In genomic region chr1:132319242-132319641, GRCm38 (mm10) we compare ENCODE assay signal across 10 mouse cellular contexts. TPM values are rescaled to one million over a fixed set of nuclear protein-coding genes. Genes with fewer than 3 reads are reported as not detected.
DNase-seq lines count a peak whose midpoint lies in the region; ATAC-seq and TF ChIP-seq lines count a peak whose summit lies in the region.
"Had no signal": no experiment of that assay in that cellular context is flagged by ENCODE, and none has a peak within 500 bp of the region (broad histone marks: within the 10 kb centered on the region; RNA-seq: fewer than 3 reads in every experiment).

No protein-coding gene starts in this region.

- 0 out of 2 replicates have a peak overlapping the region, but pooled peaks have one; percentile 26 for H3K27ac ChIP-seq in heart, embryonic 10.5 days
- H3K27ac ChIP-seq in forebrain, embryonic 10.5 days = peak overlapping the region; percentile 95
- H3K27ac ChIP-seq in kidney, adult 2 months (ENCODE audit: insufficient read depth, low read depth, low read length) = 0 out of 2 replicates have a peak overlapping the region, but pooled peaks have one; percentile 0

- TF ChIP-seq POLR2A in kidney, adult 2 months (IDR thresholded peaks at IDR 0.05; ENCODE audit: low read depth, low read length) = no peak

- H3K9me3 ChIP-seq in heart, embryonic 10.5 days = no peaks in the 10 kb centered on the region
- no peaks in the 10 kb centered on the region for H3K9me3 ChIP-seq in forebrain, embryonic 10.5 days

- no peaks in the 10 kb centered on the region for H3K36me3 ChIP-seq in heart, embryonic 10.5 days
- H3K36me3 ChIP-seq in forebrain, embryonic 10.5 days (replicated peaks) = peaks cover 38% of the 10 kb centered on the region
- no peaks in the 10 kb centered on the region for H3K36me3 ChIP-seq in kidney, adult 2 months (ENCODE audit: control insufficient read depth, insufficient read depth, low read length)

- H3K4me1 ChIP-seq in heart, embryonic 10.5 days = peaks cover 44% of the 10 kb centered on the region
- H3K4me1 ChIP-seq in forebrain, embryonic 10.5 days = peaks cover 94% of the 10 kb centered on the region
- peaks cover 37% of the 10 kb centered on the region for H3K4me1 ChIP-seq in kidney, adult 2 months (ENCODE audit: control insufficient read depth, insufficient read depth, low read length)

- no peak for TF ChIP-seq CTCF in kidney, adult 2 months (conservative IDR thresholded peaks at IDR 0.05; ENCODE audit: insufficient read depth, insufficient read length, low read depth, low read length)

- DNase-seq in heart, embryonic 10.5 days (ENCODE audit: low spot score) = no peak
- no peak for DNase-seq in heart, adult 9 months (ENCODE audit: low spot score in 2 of 2)
- DNase-seq in adrenal gland, postnatal 36 days = peak; percentile 79 to 82
- no peak for DNase-seq in forebrain, embryonic 10.5 days (ENCODE audit: extremely low spot score, low spot score)
- peak; percentile 95 for DNase-seq in kidney, adult 2 months
- peak; percentile 40 for DNase-seq in urinary bladder, postnatal 10 days (ENCODE audit: low spot score)
- no peak for DNase-seq in right cerebral cortex, adult 2 months (ENCODE audit: low spot score in 2 of 2)

- H3K27me3 ChIP-seq in heart, embryonic 10.5 days (ENCODE audit: insufficient read depth, poor library complexity, severe bottlenecking) = peaks cover 34% of the 10 kb centered on the region
- peaks cover 28% of the 10 kb centered on the region for H3K27me3 ChIP-seq in forebrain, embryonic 10.5 days (ENCODE audit: poor library complexity, severe bottlenecking)
- no peaks in the 10 kb centered on the region for H3K27me3 ChIP-seq in kidney, adult 2 months (replicated peaks; ENCODE audit: control insufficient read depth, insufficient read depth, low read length)
- H3K27me3 ChIP-seq: CH12.LX had no signal

- ATAC-seq in megakaryocyte-erythroid progenitor cell, adult 5-6 weeks (replicated peaks; ENCODE audit: low FRiP score, low TSS enrichment, poor library complexity, severe bottlenecking) = peak; percentile 82

- H3K4me3 ChIP-seq in heart, embryonic 10.5 days = no peak overlapping the region
- peak overlapping the region; percentile 82 for H3K4me3 ChIP-seq in forebrain, embryonic 10.5 days
- no peak overlapping the region for H3K4me3 ChIP-seq in kidney, adult 2 months (ENCODE audit: insufficient read depth, low read depth, low read length)

- WGBS in heart, embryonic 10.5 days = 65% methylated on average over 5 of the region's 5 CpGs
- 61% methylated on average over 5 of the region's 5 CpGs for WGBS in forebrain, embryonic 10.5 days
- WGBS in kidney, adult 2 months = 31% methylated on average over 5 of the region's 5 CpGs

RNA-seq across cellular contexts. Expression of gene Nuak2, which starts 3.3 kb away (rescaled TPM):
- polyA plus RNA-seq in heart, embryonic 10.5 days (2016; fragmentation: Nextera tagmentation; extraction: Ambion mirVana) = 3.0 and 3.4 TPM in 2 replicates
- 1 to 10 TPM; 2.8 to 4.9 TPM for total RNA-seq in adrenal gland, postnatal 36 days (2021)
- polyA plus RNA-seq in forebrain, embryonic 10.5 days (2016; fragmentation: Nextera tagmentation; extraction: Ambion mirVana) = 49.9 TPM in 2 replicates
- 56.1 and 73.7 TPM in 2 replicates for polyA plus RNA-seq in kidney, adult 2 months (2012; rRNA removed)
- 3.7 and 4.9 TPM in 2 replicates for total RNA-seq in megakaryocyte-erythroid progenitor cell, adult 5-6 weeks (2014; fragmentation: Nextera tagmentation)
- total RNA-seq in megakaryocyte-erythroid progenitor cell, adult 5-6 weeks (2017) = 0.70 and 4.4 TPM in 2 replicates

RNA-seq across cellular contexts. Expression of gene Klhdc8a, which starts 20.8 kb away (rescaled TPM):
- 0.26 and 0.60 TPM in 2 replicates for polyA plus RNA-seq in heart, embryonic 10.5 days (2016; fragmentation: Nextera tagmentation; extraction: Ambion mirVana)
- total RNA-seq in adrenal gland, postnatal 36 days (2021) = 100 to 1,000 TPM; 155 to 161 TPM
- 0.30 and 0.33 TPM in 2 replicates for polyA plus RNA-seq in forebrain, embryonic 10.5 days (2016; fragmentation: Nextera tagmentation; extraction: Ambion mirVana)
- 15.7 and 17.7 TPM in 2 replicates for polyA plus RNA-seq in kidney, adult 2 months (2012; rRNA removed)
- total RNA-seq in megakaryocyte-erythroid progenitor cell, adult 5-6 weeks (2014; fragmentation: Nextera tagmentation) = not detected in 2 replicates
- total RNA-seq in megakaryocyte-erythroid progenitor cell, adult 5-6 weeks (2017) = not detected in 2 replicates
- total RNA-seq: CH12.LX; neutrophil, adult 5-6 weeks had no signal

Comparison
In these comparisons a context has a peak if more than half of its experiments do, and no peak if none do; other contexts are left out.
1. DNase-seq: peak in adrenal gland, postnatal 36 days (2 of 2), kidney, adult 2 months (single experiment) and urinary bladder, postnatal 10 days (single experiment); none in heart, embryonic 10.5 days (single experiment), heart, adult 9 months (0 of 2), forebrain, embryonic 10.5 days (single experiment) and right cerebral cortex, adult 2 months (0 of 2).
2. H3K27ac ChIP-seq: peak in every context shown above with its lines; median percentile 95 in forebrain, embryonic 10.5 days; 26 in heart, embryonic 10.5 days; 0 in kidney, adult 2 months.
3. RNA of gene Nuak2, which starts 3.3 kb away (polyA plus RNA-seq): 56.1 to 73.7 TPM in kidney, adult 2 months and 49.9 TPM in forebrain, embryonic 10.5 days; 3.0 to 3.4 TPM in heart, embryonic 10.5 days; every median in the first group is over 10 times any median in the second.
4. RNA of gene Klhdc8a, which starts 20.8 kb away (polyA plus RNA-seq): 15.7 to 17.7 TPM in kidney, adult 2 months; 0.26 to 0.60 TPM in heart, embryonic 10.5 days and 0.30 to 0.33 TPM in forebrain, embryonic 10.5 days; every median in the first group is over 10 times any median in the second.